Mouse (Mus musculus) bone marrow macrophage, adult 2 months (primary cell): ENCODE measurements at regions not wholly inside any gene's neighbourhood (a gene's known extent, or its start where the extent isn't known, plus 50 kb on each side); places are given as distances from the start of the nearest gene placed in this dataset.

Experiments
- H3K27ac ChIP-seq: 2 replicates; pipeline ENCODE4 v1.5.1; 2012; ENCODE audit warnings: low read depth, low read length; ENCODE audit not compliant: insufficient read depth
- H3K4me1 ChIP-seq: 2 replicates; pipeline ENCODE4 v1.6.1; 2012; ENCODE audit warnings: low read length; ENCODE audit not compliant: control insufficient read depth, insufficient read depth
- H3K4me3 ChIP-seq: 2 replicates; pipeline ENCODE4 v1.5.1; 2012; ENCODE audit warnings: mild to moderate bottlenecking, low read length, moderate library complexity; ENCODE audit not compliant: insufficient read depth
- CTCF ChIP-seq: IDR thresholded peaks from 2 replicates; pipeline ENCODE4 v1.5.1; 2012; ENCODE audit warnings: low read depth, mild to moderate bottlenecking, low read length, moderate library complexity
- POLR2A ChIP-seq: IDR thresholded peaks from 2 replicates; pipeline ENCODE4 v1.6.1; 2012; ENCODE audit warnings: mild to moderate bottlenecking, low read depth, low read length, borderline replicate concordance

GRCm38 (mm10) chr2:74147193-74147592 lies 236.1 kb upstream of the Atp5g3 start:
- Histone ChIP-seq H3K4me1 (no peaks in the 10 kb centered on the region), H3K4me3 (no peak overlapping the region), H3K27ac (no peak overlapping the region)
- TF ChIP-seq POLR2A (no peak), CTCF (no peak)

- TF ChIP-seq POLR2A (no peak), CTCF (no peak)
- no peak overlapping the region for H3K27ac ChIP-seq
- H3K4me1 ChIP-seq, result no peaks in the 10 kb centered on the region
- H3K4me3 ChIP-seq, result no peak overlapping the region
These were observed 225.5 kb upstream of the Atp5g3 start for GRCm38 (mm10) chr2:74136624-74137003.

DNA sequence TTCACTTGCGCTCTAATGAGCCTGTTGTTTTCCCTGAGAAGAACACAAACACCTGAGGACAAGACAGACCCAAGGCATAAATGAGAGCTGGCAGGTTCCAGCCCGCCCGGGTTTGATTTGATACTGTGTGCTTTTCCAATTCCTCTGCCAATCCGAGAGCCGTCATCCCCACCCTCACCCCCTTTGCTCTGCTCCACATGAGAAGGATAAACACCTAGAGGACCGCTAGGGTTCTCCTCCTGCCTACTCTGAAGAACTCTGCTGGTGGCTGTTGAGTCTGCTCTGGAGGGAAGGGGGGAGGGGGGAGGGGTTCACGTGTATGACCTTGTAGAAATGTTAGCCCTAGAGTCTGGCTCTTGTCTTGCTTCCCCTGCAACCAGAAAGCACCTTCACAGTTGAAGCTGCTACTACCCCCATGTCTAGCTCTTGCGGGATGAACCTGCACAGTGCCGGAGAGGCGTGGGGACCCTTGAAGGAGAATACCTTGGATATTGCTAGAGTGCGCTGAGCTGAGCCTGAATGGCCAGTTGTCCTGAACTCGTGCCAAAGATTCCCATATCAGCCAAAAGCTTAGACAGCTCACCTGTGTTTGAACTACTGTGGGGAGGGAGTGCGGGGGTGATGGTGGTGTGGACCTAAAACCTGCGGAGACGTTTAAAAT lies 225.0 kb upstream of the Atp5g3 start:
- Histone ChIP-seq H3K4me1 (no peaks in the 10 kb centered on the region), H3K27ac (no peak overlapping the region), H3K4me3 (no peak overlapping the region)
- TF ChIP-seq POLR2A, result no peak
- no peak for TF ChIP-seq CTCF

DNA sequence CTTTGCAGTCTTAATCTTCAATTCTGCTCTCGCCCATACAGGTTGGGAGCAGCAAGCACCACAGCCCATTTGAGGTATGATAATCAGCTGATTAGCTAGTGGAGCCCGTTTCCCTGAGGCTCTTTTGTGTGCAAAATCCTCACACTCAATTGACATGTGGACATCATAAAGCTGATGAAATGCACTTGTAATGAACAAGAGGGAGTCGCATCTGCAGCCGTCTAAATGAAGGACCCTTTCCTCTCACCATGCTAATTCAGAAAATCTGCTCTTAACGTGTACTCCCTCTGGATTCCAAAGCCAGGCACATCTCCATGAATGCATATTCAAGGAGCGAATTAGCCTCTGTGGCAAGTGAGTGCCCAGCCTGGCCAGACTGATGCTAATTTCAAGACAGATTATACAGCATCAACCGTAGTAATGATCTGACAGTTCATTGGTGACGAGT lies 219.0 kb upstream of the Atp5g3 start:
- TF ChIP-seq POLR2A (no peak), CTCF (no peak)
- Histone ChIP-seq H3K4me3 (no peak overlapping the region), H3K27ac (no peak overlapping the region), H3K4me1 (no peaks in the 10 kb centered on the region)

- Histone ChIP-seq H3K27ac (no peak overlapping the region), H3K4me3 (no peak overlapping the region), H3K4me1 (no peaks in the 10 kb centered on the region)
- TF ChIP-seq POLR2A (no peak), CTCF (no peak)
These were observed 217.8 kb upstream of the Atp5g3 start for GRCm38 (mm10) chr2:74128782-74129538.

DNA sequence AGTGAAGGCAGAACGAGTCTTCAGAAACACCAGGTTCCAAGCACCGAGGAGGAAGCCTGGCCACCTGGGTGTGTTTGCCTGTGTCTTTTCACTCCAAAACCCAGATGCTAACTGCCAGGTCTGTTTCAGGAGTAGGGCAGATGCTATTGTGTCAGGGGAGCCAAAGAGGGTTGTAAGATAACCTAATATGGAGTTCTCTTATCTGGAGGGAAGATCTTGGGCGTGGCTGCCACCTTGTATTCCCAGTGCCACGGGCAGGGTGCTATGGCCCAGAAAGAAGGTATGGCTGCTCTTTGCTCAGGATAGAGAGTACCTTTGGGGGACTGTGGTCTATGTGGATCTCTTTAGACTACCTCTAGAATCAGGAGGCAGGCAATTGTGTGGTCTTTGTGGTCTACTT lies 216.0 kb upstream of the Atp5g3 start:
- Histone ChIP-seq H3K4me3 (no peak overlapping the region), H3K27ac (no peak overlapping the region), H3K4me1 (no peaks in the 10 kb centered on the region)
- TF ChIP-seq POLR2A (no peak), CTCF (no peak)

DNA sequence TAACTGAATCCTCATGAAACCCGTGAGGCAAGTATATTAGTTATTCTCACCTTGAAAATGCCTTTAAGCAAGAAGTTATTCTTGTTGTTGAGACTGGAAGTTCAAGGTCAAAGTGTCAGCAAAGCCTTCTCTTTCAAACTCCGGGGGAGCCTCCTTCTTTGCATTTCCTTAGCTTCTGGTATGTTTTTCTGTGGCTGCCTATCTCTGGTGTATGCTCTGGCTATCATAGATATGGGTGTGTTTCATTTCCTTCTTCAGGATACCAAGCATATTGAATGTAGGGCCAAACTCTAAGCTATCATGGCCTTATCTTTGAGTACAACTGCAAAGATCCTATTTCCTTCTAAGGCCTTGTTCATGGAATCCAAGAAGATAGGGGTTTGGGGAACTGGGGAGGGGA lies 213.1 kb upstream of the Atp5g3 start:
- no peak overlapping the region for H3K4me3 ChIP-seq
- no peak overlapping the region for H3K27ac ChIP-seq
- TF ChIP-seq POLR2A, result no peak
- TF ChIP-seq CTCF, result no peak
- H3K4me1 ChIP-seq, result no peaks in the 10 kb centered on the region

DNA sequence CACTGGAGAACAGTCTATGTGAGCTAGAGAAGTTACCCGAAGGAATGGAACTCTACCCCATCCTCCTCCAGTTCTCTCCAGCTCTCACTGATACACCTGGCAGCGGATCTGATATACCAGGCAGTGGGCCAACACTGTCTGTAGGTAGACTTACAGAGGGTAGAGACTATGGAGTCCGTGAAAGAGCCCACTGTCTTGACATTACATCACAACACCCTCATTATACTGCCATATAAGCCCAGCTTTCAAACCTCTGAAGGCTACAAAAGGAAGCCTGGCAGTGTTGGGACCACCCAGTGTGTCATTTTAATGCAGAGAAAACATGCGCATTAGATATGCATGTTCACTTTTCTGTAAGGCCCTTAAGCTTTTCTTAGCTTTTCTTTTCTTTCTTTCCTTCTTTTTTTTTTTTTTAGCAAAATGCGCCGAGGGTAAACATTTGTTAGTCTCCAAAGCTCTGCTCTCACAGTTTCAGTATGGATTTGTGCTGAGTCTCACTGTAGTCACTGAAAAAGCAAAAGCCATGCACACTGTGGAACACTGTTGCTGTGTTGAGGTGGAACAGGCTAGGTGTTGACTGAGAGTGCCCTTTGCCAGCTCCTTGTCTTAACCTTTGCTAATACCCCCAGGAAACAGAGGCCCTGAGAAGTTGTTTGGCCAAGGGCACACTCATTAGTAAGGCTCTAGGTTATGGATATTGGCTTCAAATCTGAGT lies 212.4 kb upstream of the Atp5g3 start:
- Histone ChIP-seq H3K4me3 (no peak overlapping the region), H3K27ac (no peak overlapping the region), H3K4me1 (no peaks in the 10 kb centered on the region)
- TF ChIP-seq POLR2A (no peak), CTCF (no peak)

DNA sequence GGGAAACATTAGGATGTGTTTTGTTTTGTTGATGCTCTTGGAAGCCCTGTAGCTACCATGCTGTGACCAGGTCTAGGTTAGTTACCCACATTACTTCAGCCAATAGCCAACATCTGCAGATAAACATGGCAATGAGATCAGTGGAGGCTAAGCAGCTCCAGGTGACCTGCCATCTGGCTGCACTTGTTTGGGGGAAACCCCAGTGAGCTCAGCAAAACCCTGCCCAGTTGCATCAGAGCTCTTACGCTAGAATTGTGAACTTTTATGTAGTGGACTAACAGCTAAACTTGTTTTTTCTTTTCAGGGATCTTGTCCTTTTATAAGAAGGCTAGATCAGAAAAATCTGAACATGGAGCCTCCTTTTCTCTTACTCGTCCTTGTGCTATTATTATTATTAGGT lies 211.8 kb upstream of the Atp5g3 start:
- no peaks in the 10 kb centered on the region for H3K4me1 ChIP-seq
- H3K27ac ChIP-seq, result no peak overlapping the region
- TF ChIP-seq POLR2A (no peak), CTCF (no peak)
- H3K4me3 ChIP-seq, result no peak overlapping the region

DNA sequence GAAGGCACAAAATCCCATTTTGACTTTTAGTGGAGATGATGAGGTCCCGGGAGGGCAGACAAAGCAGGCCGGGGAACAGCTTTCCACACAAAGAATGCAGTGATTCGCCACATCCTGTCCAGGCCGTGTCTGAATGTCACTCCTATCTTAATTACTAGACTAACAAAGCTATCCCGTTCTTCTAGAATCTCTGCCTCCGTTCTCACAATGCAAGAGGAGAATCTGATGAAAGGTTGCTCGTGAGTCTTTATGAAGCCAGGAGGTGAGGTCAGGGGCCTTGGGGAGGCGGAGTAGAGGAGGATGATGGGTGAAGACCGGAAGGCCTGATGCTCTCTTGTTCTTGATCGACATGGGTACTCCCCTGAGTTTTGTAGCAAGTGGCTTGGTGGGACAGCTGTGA lies 208.9 kb upstream of the Atp5g3 start:
- Histone ChIP-seq H3K4me3 (no peak overlapping the region), H3K4me1 (no peaks in the 10 kb centered on the region), H3K27ac (no peak overlapping the region)
- TF ChIP-seq CTCF (no peak), POLR2A (no peak)
